Mouse (Mus musculus) forebrain, postnatal 0 days (tissue): Measurements from ENCODE around the gene Trim45. TPM values are rescaled to one million over a fixed set of nuclear protein-coding genes. Genes with fewer than 3 reads are reported as not detected.

Experiments used
- ATAC-seq: fragments of 200-750 bp; cut with Nextera tagmentation; 2 replicates; pipeline ENCODE4 v1.8.0; 2017; ENCODE audit warnings: mild to moderate bottlenecking, moderate library complexity
- DNase-seq: peaks from one replicate; pipeline ENCODE4 v3.0.0-alpha.2; 2015
- H3K27ac ChIP-seq: fragments of 300-500 bp; sonication (generic); 2 replicates; pipeline ENCODE4 v1.5.1; 2014; ENCODE audit warnings: low read depth, mild to moderate bottlenecking, antibody characterized with exemption, low read length, moderate library complexity, mixed read lengths
- H3K27me3 ChIP-seq: fragments of 300-500 bp; sonication (generic); 2 replicates; pipeline ENCODE4 v1.6.1; 2014; ENCODE audit warnings: mild to moderate bottlenecking, low read length, mixed read lengths; ENCODE audit not compliant: insufficient read depth
- H3K36me3 ChIP-seq: fragments of 300-500 bp; sonication (generic); 2 replicates; pipeline ENCODE4 v1.6.1; 2014; ENCODE audit warnings: mild to moderate bottlenecking, moderate library complexity; ENCODE audit not compliant: insufficient read depth
- H3K4me1 ChIP-seq: fragments of 300-500 bp; sonication (generic); 2 replicates; pipeline ENCODE4 v1.6.1; 2014; ENCODE audit warnings: antibody characterized with exemption; ENCODE audit not compliant: insufficient read depth
- H3K4me2 ChIP-seq: fragments of 300-500 bp; sonication (generic); 2 replicates; pipeline ENCODE4 v1.6.1; 2014; ENCODE audit warnings: low read depth, mild to moderate bottlenecking, moderate library complexity
- H3K4me3 ChIP-seq: fragments of 300-500 bp; sonication (generic); 2 replicates; pipeline ENCODE4 v1.5.1; 2014; ENCODE audit warnings: low read depth, low read length, mixed read lengths
- H3K9ac ChIP-seq: fragments of 300-500 bp; sonication (generic); 2 replicates; pipeline ENCODE4 v1.6.1; 2014; ENCODE audit warnings: mild to moderate bottlenecking
- H3K9me3 ChIP-seq: fragments of 300-500 bp; sonication (generic); 2 replicates; pipeline ENCODE4 v1.6.1; 2016; ENCODE audit warnings: low read length
- CTCF ChIP-seq: sonication (generic); IDR thresholded peaks from 2 replicates; pipeline ENCODE4 v1.5.1; 2016; ENCODE audit warnings: antibody characterized with exemption, control low read depth, low read depth
- WGBS: fragments of 180-500 bp; shearing (Covaris S2); extraction: QIAGEN DNeasy Blood & Tissue Kit; methylation state at CpG from one replicate; pipeline ENCODE4 v1.1.7; 2014; 5-methylcytosine and 5-hydroxymethylcytosine counted together
- polyA plus RNA-seq: library from polyadenylated mRNA; unstranded; fragments of >200 nt; fragmentation: Nextera tagmentation; extraction: Ambion mirVana; gene quantifications from 2 replicates; pipeline ENCODE4 v1.2.1, GENCODE M21; 2015
- total RNA-seq: library from RNA; depleted of rRNA; stranded (reverse); fragments of >200 nt; gene quantifications from 2 replicates; pipeline ENCODE4 v1.2.3, GENCODE M21; 2014

Trim45 gene
- total and polyA plus RNA-seq, 2 experiments from 2014 or later: 5.3 to 9.6 TPM

DNA sequence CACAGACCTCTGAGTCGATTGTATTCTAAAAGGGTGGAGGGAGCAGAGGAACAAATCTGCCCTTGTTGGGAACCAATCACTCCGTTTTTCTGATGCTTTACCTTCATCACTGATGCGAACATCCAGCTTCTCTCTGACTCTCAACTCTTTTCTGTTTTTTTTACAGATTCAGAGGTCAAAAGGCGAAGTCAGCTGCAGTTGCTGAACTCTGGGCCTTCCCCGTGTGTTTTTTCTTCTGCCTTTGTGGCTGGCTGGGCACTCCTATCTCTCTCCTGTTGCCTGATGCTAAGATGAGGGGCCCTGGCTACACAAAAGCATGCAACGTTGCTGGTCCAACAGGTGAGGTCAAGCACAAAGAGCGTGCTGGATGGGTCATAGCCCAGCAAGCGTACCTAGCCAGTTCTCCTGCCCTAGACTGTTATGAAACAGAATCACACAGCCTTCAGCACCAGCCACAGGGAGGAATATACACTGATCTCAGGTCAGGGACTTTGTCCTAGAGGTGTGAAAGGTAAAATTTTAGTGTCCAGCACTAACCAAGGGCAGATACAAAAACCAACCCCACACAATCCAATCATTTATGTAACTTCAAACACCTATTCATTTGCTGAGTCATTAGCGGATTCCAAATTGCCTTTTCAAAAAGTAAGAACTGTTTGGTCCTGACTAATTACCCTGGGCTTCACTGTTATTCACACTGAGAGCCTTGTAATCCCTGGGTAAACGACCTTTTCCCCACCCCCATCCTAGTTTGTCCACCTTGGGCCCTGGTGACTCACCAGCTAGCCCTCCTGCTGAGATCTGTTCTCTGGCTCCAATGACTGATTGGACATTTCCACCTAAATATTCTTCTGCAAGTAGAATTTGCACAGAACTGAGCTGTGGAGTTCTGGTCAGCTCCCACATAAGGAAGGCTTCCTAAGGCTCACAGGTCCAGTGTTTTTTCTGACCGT is 29.3 kb upstream of the Trim45 start:
- H3K4me3 ChIP-seq: no peak overlapping the region
- DNase-seq (no peak), ATAC-seq (no peak)
- no peak overlapping the region for H3K27ac ChIP-seq
- no peaks in the 10 kb centered on the region for H3K4me1 ChIP-seq
- no peaks in the 10 kb centered on the region for H3K27me3 ChIP-seq
- TF ChIP-seq CTCF: no peak
- H3K9ac ChIP-seq: no peak overlapping the region
- no peaks in the 10 kb centered on the region for H3K36me3 ChIP-seq
- WGBS: 60% methylated on average over 11 of the region's 11 CpGs
- H3K9me3 ChIP-seq: no peaks in the 10 kb centered on the region
- no peak overlapping the region for H3K4me2 ChIP-seq

DNA sequence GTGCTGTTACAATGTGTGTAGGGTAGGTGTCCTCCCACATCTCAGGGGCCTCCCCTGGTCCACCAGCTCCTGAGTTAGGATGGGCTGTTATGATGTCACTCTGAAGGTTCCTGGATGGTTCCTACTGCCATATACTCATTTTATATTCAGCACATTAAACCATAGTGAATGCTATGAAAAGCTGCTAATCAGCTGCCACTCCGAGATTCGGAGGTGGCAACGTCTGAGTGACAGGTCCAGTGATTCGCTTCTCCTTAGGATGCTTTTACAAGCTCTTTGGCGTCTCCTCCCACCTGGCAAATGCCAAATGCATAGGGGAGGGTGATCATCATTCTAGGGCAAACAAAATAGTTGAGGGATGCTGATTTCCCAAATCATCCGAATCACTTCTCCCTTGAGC is 26.5 kb upstream of the Trim45 start:
- ATAC-seq (peak; percentile 25; the same call in 1 of the 2 replicates), DNase-seq (no peak)
- no peak overlapping the region for H3K9ac ChIP-seq
- 36% methylated on average over 6 of the region's 6 CpGs for WGBS
- no peak overlapping the region for H3K4me3 ChIP-seq
- H3K9me3 ChIP-seq: no peaks in the 10 kb centered on the region
- no peaks in the 10 kb centered on the region for H3K36me3 ChIP-seq
- TF ChIP-seq CTCF: no peak
- no peaks in the 10 kb centered on the region for H3K27me3 ChIP-seq
- no peak overlapping the region for H3K27ac ChIP-seq
- H3K4me1 ChIP-seq: no peaks in the 10 kb centered on the region
- no peak overlapping the region for H3K4me2 ChIP-seq

DNA sequence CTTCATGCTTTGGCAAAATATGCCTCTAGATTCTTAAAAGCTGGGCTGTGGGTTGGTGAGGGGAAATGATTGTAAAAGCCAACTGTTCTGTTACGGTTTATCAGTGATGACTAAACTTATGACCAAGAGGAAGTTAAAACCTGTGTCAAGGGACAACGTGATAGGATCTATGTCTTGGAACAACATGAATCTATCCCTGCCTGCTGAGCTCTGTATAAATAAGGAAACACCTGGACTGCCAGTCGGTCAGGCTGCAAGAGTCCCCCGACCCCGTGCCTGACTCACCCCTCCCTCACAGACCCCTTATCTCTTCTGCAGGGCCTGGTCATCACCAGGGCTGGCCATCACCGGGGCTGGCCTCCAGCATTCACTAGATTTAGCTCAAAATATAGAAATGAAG is 15.9 kb upstream of the Trim45 start:
- Histone ChIP-seq H3K9me3 (no peaks in the 10 kb centered on the region), H3K27me3 (no peaks in the 10 kb centered on the region), H3K4me3 (no peak overlapping the region), H3K36me3 (no peaks in the 10 kb centered on the region), H3K4me1 (no peaks in the 10 kb centered on the region), H3K4me2 (no peak overlapping the region), H3K9ac (no peak overlapping the region), H3K27ac (no peak overlapping the region)
- TF ChIP-seq CTCF: no peak
- DNase-seq: no peak
- ATAC-seq: no peak
- WGBS: 89% methylated on average over 6 of the region's 6 CpGs

DNA sequence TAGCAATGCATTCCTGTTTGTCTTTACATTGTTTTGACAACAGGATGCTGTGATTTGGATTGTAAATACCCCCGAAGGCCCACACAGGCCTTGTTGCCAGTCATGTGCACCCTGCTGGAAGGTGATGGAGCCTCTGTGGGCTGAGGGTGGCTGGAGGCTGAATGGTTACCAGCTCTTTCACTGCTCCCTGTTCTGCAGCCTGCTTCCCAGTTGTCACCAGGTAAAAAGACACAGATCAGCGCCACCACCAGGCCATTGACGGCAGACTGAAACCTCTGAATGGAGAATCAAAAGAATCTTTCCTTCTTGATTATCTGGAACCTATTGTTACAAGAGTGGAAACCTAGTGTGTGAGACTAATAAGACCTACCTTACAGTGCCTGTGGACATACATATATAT is 15.1 kb upstream of the Trim45 start:
- Histone ChIP-seq H3K27ac (no peak overlapping the region), H3K4me3 (no peak overlapping the region), H3K9me3 (no peaks in the 10 kb centered on the region), H3K9ac (no peak overlapping the region), H3K27me3 (no peaks in the 10 kb centered on the region), H3K36me3 (no peaks in the 10 kb centered on the region), H3K4me2 (no peak overlapping the region), H3K4me1 (no peaks in the 10 kb centered on the region)
- no peak for ATAC-seq
- DNase-seq: no peak
- 36% methylated on average over 3 of the region's 3 CpGs for WGBS
- peak; percentile 19; the same call in 1 of the 2 replicates for TF ChIP-seq CTCF

DNA sequence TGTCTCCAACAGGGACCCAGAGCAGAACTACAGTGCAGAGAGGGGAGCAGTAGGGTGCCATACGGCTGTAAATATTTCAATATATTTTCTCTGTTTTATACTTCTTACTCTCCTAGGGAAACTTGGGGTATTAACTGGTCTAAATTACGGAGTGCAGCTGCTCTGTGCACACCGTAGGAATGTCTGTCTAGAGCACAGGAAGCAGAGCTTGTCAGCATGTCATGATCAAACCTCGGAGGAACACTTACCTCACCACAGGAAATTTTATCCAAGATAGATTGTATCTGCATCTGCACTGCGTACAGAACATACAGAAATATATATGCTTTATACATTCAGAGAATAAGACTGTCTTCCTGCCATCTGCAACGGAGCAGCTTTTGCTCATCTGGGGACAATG is 13.4 kb upstream of the Trim45 start:
- Histone ChIP-seq H3K9ac (no peak overlapping the region), H3K36me3 (no peaks in the 10 kb centered on the region), H3K27ac (no peak overlapping the region), H3K4me2 (no peak overlapping the region), H3K4me3 (no peak overlapping the region), H3K9me3 (no peaks in the 10 kb centered on the region), H3K4me1 (no peaks in the 10 kb centered on the region), H3K27me3 (no peaks in the 10 kb centered on the region)
- 77% methylated on average over 6 of the region's 6 CpGs for WGBS
- no peak for DNase-seq
- no peak for TF ChIP-seq CTCF
- ATAC-seq: no peak

DNA sequence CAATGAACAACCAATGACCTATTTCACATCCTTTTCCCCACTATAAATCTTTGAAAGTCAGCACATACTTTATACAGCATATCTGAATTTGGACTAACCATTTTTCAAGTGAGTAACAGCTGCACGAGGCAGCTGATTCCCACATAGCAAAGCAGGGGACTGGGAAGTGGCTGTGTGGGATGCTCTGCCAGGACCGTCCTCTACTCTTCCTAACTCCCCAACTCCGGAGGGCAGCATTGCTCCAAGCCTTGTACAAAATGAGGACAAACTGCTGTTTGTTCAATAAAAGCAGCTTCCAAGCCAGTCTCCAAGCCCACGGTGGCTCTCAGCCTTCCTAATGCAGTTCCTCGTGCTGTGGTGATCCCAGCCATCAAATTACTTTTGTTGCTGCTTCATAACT is 11.4 kb upstream of the Trim45 start:
- no peaks in the 10 kb centered on the region for H3K36me3 ChIP-seq
- DNase-seq (no peak), ATAC-seq (no peak)
- H3K9ac ChIP-seq: no peak overlapping the region
- no peak for TF ChIP-seq CTCF
- H3K27me3 ChIP-seq: no peaks in the 10 kb centered on the region
- no peak overlapping the region for H3K27ac ChIP-seq
- H3K9me3 ChIP-seq: no peaks in the 10 kb centered on the region
- no peak overlapping the region for H3K4me2 ChIP-seq
- H3K4me3 ChIP-seq: no peak overlapping the region
- no peaks in the 10 kb centered on the region for H3K4me1 ChIP-seq
- WGBS: 52% methylated on average over 5 of the region's 5 CpGs

DNA sequence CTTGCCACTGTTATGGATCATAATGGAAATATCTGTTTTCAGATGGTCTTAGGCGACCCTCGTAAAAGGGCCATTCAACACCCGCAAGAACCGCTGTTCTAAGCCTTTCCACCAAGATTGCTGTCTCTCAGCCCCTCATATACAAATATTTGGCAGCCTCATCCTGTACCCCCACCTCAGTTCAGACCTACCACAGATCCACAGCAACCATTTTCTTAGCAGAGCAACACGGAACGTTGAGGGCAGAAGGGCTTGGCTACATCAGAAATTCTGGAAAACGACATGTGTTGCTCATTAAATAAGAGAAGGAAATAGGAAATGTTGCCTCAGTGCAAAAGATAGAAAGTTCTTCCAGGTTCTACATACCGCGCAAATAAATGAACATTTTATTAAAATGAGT is 11.0 kb upstream of the Trim45 start:
- no peaks in the 10 kb centered on the region for H3K9me3 ChIP-seq
- DNase-seq: no peak
- no peak overlapping the region for H3K4me2 ChIP-seq
- H3K36me3 ChIP-seq: no peaks in the 10 kb centered on the region
- TF ChIP-seq CTCF: no peak
- H3K27ac ChIP-seq: no peak overlapping the region
- H3K9ac ChIP-seq: no peak overlapping the region
- no peak overlapping the region for H3K4me3 ChIP-seq
- no peaks in the 10 kb centered on the region for H3K27me3 ChIP-seq
- H3K4me1 ChIP-seq: no peaks in the 10 kb centered on the region
- WGBS: 78% methylated on average over 9 of the region's 9 CpGs
- no peak for ATAC-seq
